Mouse (Mus musculus): ENCODE measurements around the gene Ifitm7. TPM values are rescaled to one million over a fixed set of nuclear protein-coding genes. Genes with fewer than 3 reads are reported as not detected.
A peak's percentile ranks its signal among the peaks of the same experiment; 100 is the strongest.

Ifitm7 gene
- total RNA-seq, 1 experiment, result 11.4 TPM

DNA sequence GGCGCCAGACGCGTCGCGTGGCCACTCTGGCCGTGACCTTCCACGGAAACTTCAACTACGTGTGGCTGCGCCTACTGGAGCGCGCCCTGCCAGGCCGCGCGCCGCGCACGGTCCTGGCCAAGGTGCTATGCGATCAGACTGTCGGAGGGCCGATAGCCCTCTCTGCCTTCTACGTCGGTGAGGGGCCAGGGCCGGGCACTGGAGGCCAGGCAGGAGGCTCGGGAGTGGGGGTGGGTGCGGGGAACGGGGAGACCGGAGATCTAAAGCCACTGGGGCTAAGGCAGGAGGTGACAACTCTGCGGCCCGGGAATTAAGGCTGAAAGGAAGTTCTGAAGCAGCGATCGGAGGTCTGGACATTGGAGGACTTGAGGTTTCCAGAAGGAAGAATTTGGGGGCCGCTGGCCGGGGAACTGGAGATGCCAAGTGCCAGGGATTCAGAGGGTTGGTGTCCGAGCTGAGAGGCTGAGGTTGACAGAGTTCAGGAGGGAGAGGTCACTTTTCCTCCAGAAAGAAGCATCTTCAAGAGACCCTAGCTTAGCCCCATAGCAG is 45.8 kb downstream of the Ifitm7 start:
- Histone ChIP-seq H3K9ac (ENCODE audit: insufficient read depth, low read depth, low read length, poor library complexity, severe bottlenecking) (peak overlapping the region; percentile 80), H3K4me1 (ENCODE audit: control insufficient read depth in 2 of 2, insufficient read depth in 2 of 2, low read length in 2 of 2, poor library complexity in 1 of 2) (peaks cover 0 to 2% of the 10 kb centered on the region in 2 experiments; a peak in 1 of 4 replicates), H3K4me3 (ENCODE audit: insufficient read depth in 1 of 2, low read depth in 1 of 2, low read length in 2 of 2, poor library complexity in 1 of 2, severe bottlenecking in 1 of 2) (peak overlapping the region; percentile 64 to 91), H3K36me3 (ENCODE audit: control insufficient read depth, insufficient read depth, low read length, poor library complexity, severe bottlenecking) (no peaks in the 10 kb centered on the region), H3K27ac (ENCODE audit: insufficient read depth, low read depth, low read length, poor library complexity, severe bottlenecking) (no peak overlapping the region), H3K9me3 (ENCODE audit: control insufficient read depth, insufficient read depth, low read depth, low read length) (no peaks in the 10 kb centered on the region)
- no peak for DNase-seq (ENCODE audit: low read depth, low spot score)
- in situ Hi-C loops (cut with MboI; ENCODE audit: low sequenced_read_pairs in 2 of 2, unreplicated experiment in 2 of 2), result no loop called here
- TF ChIP-seq CHD2 (IDR thresholded peaks at IDR 0.05; ENCODE audit: low read depth, low read length) (no peak), ZNF384 (IDR thresholded peaks at IDR 0.05; ENCODE audit: low read depth, low read length) (no peak), HCFC1 (IDR thresholded peaks at IDR 0.05; ENCODE audit: borderline replicate concordance, insufficient read depth, low read length) (no peak), MAFK (IDR thresholded peaks at IDR 0.05; ENCODE audit: insufficient read depth, low read depth, low read length) (no peak), ZC3H11A (IDR thresholded peaks at IDR 0.05; ENCODE audit: borderline replicate concordance, low read depth, low read length) (no peak)

DNA sequence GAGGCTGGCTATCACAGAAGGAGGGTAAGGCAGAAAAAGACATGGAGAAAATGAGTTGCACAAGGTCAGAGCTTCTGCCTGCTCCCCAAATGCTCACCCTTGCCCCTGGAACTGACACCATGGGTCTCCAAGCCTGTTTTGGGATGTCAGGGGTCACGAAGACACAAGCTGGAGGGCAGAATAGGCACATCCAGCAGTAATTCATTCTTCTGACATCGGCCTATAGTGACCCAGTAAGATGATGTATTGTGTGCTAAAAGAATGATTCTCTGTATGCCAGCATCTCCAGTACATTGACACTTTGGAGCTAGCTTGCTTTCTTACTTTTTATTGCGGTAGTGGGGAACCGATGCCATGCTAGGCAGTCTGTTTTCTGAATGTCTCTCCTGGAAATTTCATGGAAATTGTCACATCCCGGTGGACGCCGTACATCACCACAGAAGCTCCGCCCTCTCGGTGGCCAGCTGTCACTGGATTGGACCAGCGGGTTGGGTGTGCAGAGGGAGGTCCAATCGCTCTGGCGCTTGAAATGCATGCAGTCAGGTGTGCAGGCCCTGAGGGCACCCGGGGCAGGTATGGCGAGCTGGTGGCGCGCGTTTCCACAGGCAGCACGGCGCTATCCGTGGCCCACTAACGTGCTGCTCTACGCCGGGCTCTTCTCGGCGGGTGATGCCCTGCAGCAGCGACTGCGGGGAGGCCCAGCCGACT is 46.4 kb downstream of the Ifitm7 start:
- H3K9ac ChIP-seq (ENCODE audit: insufficient read depth, low read depth, low read length, poor library complexity, severe bottlenecking), result peak overlapping the region; percentile 80
- peak overlapping the region; percentile 64 to 91 for H3K4me3 ChIP-seq (ENCODE audit: insufficient read depth in 1 of 2, low read depth in 1 of 2, low read length in 2 of 2, poor library complexity in 1 of 2, severe bottlenecking in 1 of 2)
- no peaks in the 10 kb centered on the region for H3K9me3 ChIP-seq (ENCODE audit: control insufficient read depth, insufficient read depth, low read depth, low read length)
- H3K27ac ChIP-seq (ENCODE audit: insufficient read depth, low read depth, low read length, poor library complexity, severe bottlenecking), result no peak overlapping the region
- H3K4me1 ChIP-seq (ENCODE audit: control insufficient read depth in 2 of 2, insufficient read depth in 2 of 2, low read length in 2 of 2, poor library complexity in 1 of 2), result peaks cover 0 to 2% of the 10 kb centered on the region in 2 experiments; a peak in 1 of 4 replicates
- peak; percentile 81 for DNase-seq (ENCODE audit: low read depth, low spot score)
- in situ Hi-C loops (cut with MboI; ENCODE audit: low sequenced_read_pairs in 2 of 2, unreplicated experiment in 2 of 2), result no loop called here
- H3K36me3 ChIP-seq (ENCODE audit: control insufficient read depth, insufficient read depth, low read length, poor library complexity, severe bottlenecking), result no peaks in the 10 kb centered on the region
- no peak for TF ChIP-seq ZC3H11A (IDR thresholded peaks at IDR 0.05; ENCODE audit: borderline replicate concordance, low read depth, low read length)
- TF ChIP-seq HCFC1 (IDR thresholded peaks at IDR 0.05; ENCODE audit: borderline replicate concordance, insufficient read depth, low read length), result no peak
- TF ChIP-seq CHD2 (IDR thresholded peaks at IDR 0.05; ENCODE audit: low read depth, low read length), result no peak
- TF ChIP-seq MAFK (IDR thresholded peaks at IDR 0.05; ENCODE audit: insufficient read depth, low read depth, low read length), result no peak
- TF ChIP-seq ZNF384 (IDR thresholded peaks at IDR 0.05; ENCODE audit: low read depth, low read length), result no peak

Other genes with a start within 250 kb of the Ifitm7 start
- 125 and 147 TPM in 2 replicates for gene Rrn3, start 206.2 kb downstream of the Ifitm7 start, total RNA-seq (2012; rRNA removed)
- gene Ntan1, start 168.0 kb downstream of the Ifitm7 start, total RNA-seq (2012; rRNA removed), result 48.2 and 54.2 TPM in 2 replicates
- 50.8 and 88.3 TPM in 2 replicates for gene Pdxdc1, start 83.8 kb downstream of the Ifitm7 start, total RNA-seq (2012; rRNA removed)
- 8.4 and 13.9 TPM in 2 replicates for gene Mpv17l, start 83.7 kb downstream of the Ifitm7 start, total RNA-seq (2012; rRNA removed)
- 10.2 and 19.1 TPM in 2 replicates for gene 2900011O08Rik, start 284 bp downstream of the Ifitm7 start, total RNA-seq (2012; rRNA removed)
- 61.3 and 69.1 TPM in 2 replicates for gene Nde1, start 176.4 kb upstream of the Ifitm7 start, total RNA-seq (2012; rRNA removed)
- gene Marf1, start 176.5 kb upstream of the Ifitm7 start, total RNA-seq (2012; rRNA removed), result 24.1 and 26.4 TPM in 2 replicates

Measured in ES-E14 (cell line).